Mouse (Mus musculus) liver, embryonic 15.5 days (tissue): ENCODE measurements at regions not wholly inside any gene's neighbourhood (a gene's known extent, or its start where the extent isn't known, plus 50 kb on each side); places are given as distances from the start of the nearest gene placed in this dataset.

ENCODE experiments used
- ATAC-seq: fragments of 200-750 bp; cut with Nextera tagmentation; 2 replicates; pipeline ENCODE4 v1.8.0; 2017; ENCODE audit warnings: moderate number of reproducible peaks, mild to moderate bottlenecking, moderate library complexity; ENCODE audit not compliant: insufficient read depth
- H3K27ac ChIP-seq: fragments of 300-500 bp; sonication (generic); replicated peaks from 2 replicates; pipeline ENCODE4 v1.5.1; 2015; ENCODE audit warnings: mild to moderate bottlenecking, inconsistent platforms
- H3K27me3 ChIP-seq: fragments of 300-500 bp; sonication (generic); 2 replicates; pipeline ENCODE4 v1.6.1; 2015; ENCODE audit warnings: mild to moderate bottlenecking, inconsistent platforms
- H3K36me3 ChIP-seq: fragments of 300-500 bp; sonication (generic); replicated peaks from 2 replicates; pipeline ENCODE4 v1.6.1; 2015; ENCODE audit warnings: moderate library complexity, mild to moderate bottlenecking, inconsistent platforms
- H3K4me1 ChIP-seq: fragments of 300-500 bp; sonication (generic); replicated peaks from 2 replicates; pipeline ENCODE4 v1.6.1; 2015; ENCODE audit warnings: inconsistent platforms
- H3K4me2 ChIP-seq: fragments of 300-500 bp; sonication (generic); 2 replicates; pipeline ENCODE4 v1.6.1; 2015; ENCODE audit warnings: moderate library complexity, mild to moderate bottlenecking, inconsistent platforms
- H3K4me3 ChIP-seq: fragments of 300-500 bp; sonication (generic); replicated peaks from 2 replicates; pipeline ENCODE4 v1.5.1; 2015; ENCODE audit warnings: mild to moderate bottlenecking, inconsistent platforms
- H3K9ac ChIP-seq: fragments of 300-500 bp; sonication (generic); 2 replicates; pipeline ENCODE4 v1.6.1; 2015; ENCODE audit warnings: moderate library complexity, mild to moderate bottlenecking, inconsistent platforms
- H3K9me3 ChIP-seq: fragments of 300-500 bp; sonication (generic); replicated peaks from 2 replicates; pipeline ENCODE4 v1.6.1; 2016; ENCODE audit warnings: inconsistent platforms
- WGBS: fragments of 180-500 bp; shearing (Covaris S2); methylation state at CpG from one replicate; pipeline ENCODE4 v1.1.7; 2015; ENCODE audit warnings: mixed read lengths; ENCODE audit not compliant: insufficient replicate concordance; 5-methylcytosine and 5-hydroxymethylcytosine counted together

- Histone ChIP-seq H3K36me3 (no peaks in the 10 kb centered on the region), H3K9ac (no peak overlapping the region), H3K27ac (no peak overlapping the region), H3K27me3 (no peaks in the 10 kb centered on the region), H3K9me3 (no peaks in the 10 kb centered on the region), H3K4me1 (no peaks in the 10 kb centered on the region), H3K4me2 (no peak overlapping the region), H3K4me3 (no peak overlapping the region)
- WGBS, result 52% methylated on average over 11 of the region's 11 CpGs
- ATAC-seq, result no peak
Measured at GRCm38 (mm10) chr14:62042305-62043116, 249.9 kb upstream of the Rnaseh2b start.

- Histone ChIP-seq H3K36me3 (no peaks in the 10 kb centered on the region), H3K9me3 (no peaks in the 10 kb centered on the region), H3K4me2 (no peak overlapping the region), H3K27ac (no peak overlapping the region), H3K9ac (no peak overlapping the region), H3K27me3 (no peaks in the 10 kb centered on the region), H3K4me3 (no peak overlapping the region), H3K4me1 (no peaks in the 10 kb centered on the region)
- no peak for ATAC-seq
- 74% methylated on average over 4 of the region's 4 CpGs for WGBS
Measured at GRCm38 (mm10) chr14:62043117-62043422, 249.3 kb upstream of the Rnaseh2b start.

GRCm38 (mm10) chr14:62050941-62051340 is 241.4 kb upstream of the Rnaseh2b start:
- no peaks in the 10 kb centered on the region for H3K9me3 ChIP-seq
- no peak overlapping the region for H3K27ac ChIP-seq
- WGBS, result 59% methylated on average over 6 of the region's 6 CpGs
- H3K4me1 ChIP-seq, result no peaks in the 10 kb centered on the region
- H3K27me3 ChIP-seq, result no peaks in the 10 kb centered on the region
- no peak overlapping the region for H3K9ac ChIP-seq
- H3K4me2 ChIP-seq, result no peak overlapping the region
- no peak for ATAC-seq
- H3K36me3 ChIP-seq, result no peaks in the 10 kb centered on the region
- H3K4me3 ChIP-seq, result no peak overlapping the region

GRCm38 (mm10) chr14:62051923-62052322 is 240.5 kb upstream of the Rnaseh2b start:
- Histone ChIP-seq H3K36me3 (no peaks in the 10 kb centered on the region), H3K9ac (no peak overlapping the region), H3K4me2 (no peak overlapping the region), H3K4me3 (no peak overlapping the region), H3K9me3 (no peaks in the 10 kb centered on the region), H3K27ac (no peak overlapping the region), H3K27me3 (no peaks in the 10 kb centered on the region), H3K4me1 (no peaks in the 10 kb centered on the region)
- 28% methylated on average over 1 of the region's 1 CpGs for WGBS
- no peak for ATAC-seq

- Histone ChIP-seq H3K9me3 (no peaks in the 10 kb centered on the region), H3K4me1 (no peaks in the 10 kb centered on the region), H3K27me3 (no peaks in the 10 kb centered on the region), H3K4me2 (no peak overlapping the region), H3K9ac (no peak overlapping the region), H3K4me3 (no peak overlapping the region), H3K36me3 (no peaks in the 10 kb centered on the region), H3K27ac (no peak overlapping the region)
- no peak for ATAC-seq
- WGBS, result 69% methylated on average over 6 of the region's 6 CpGs
Measured at GRCm38 (mm10) chr14:62053004-62053403, 239.4 kb upstream of the Rnaseh2b start.

- Histone ChIP-seq H3K27me3 (no peaks in the 10 kb centered on the region), H3K4me1 (no peaks in the 10 kb centered on the region), H3K9ac (no peak overlapping the region), H3K4me2 (no peak overlapping the region), H3K9me3 (no peaks in the 10 kb centered on the region), H3K27ac (no peak overlapping the region), H3K36me3 (no peaks in the 10 kb centered on the region), H3K4me3 (no peak overlapping the region)
- ATAC-seq, result no peak
- 65% methylated on average over 4 of the region's 4 CpGs for WGBS
Measured at GRCm38 (mm10) chr14:62057096-62057495, 235.3 kb upstream of the Rnaseh2b start.

GRCm38 (mm10) chr14:62058100-62058499 is 234.3 kb upstream of the Rnaseh2b start:
- Histone ChIP-seq H3K4me2 (no peak overlapping the region), H3K27ac (no peak overlapping the region), H3K36me3 (no peaks in the 10 kb centered on the region), H3K9me3 (no peaks in the 10 kb centered on the region), H3K4me1 (no peaks in the 10 kb centered on the region), H3K9ac (no peak overlapping the region), H3K4me3 (no peak overlapping the region), H3K27me3 (no peaks in the 10 kb centered on the region)
- ATAC-seq, result no peak
- WGBS, result 68% methylated on average over 1 of the region's 1 CpGs

- H3K4me1 ChIP-seq, result no peaks in the 10 kb centered on the region
- no peak for ATAC-seq
- no peaks in the 10 kb centered on the region for H3K9me3 ChIP-seq
- H3K27ac ChIP-seq, result no peak overlapping the region
- H3K4me2 ChIP-seq, result no peak overlapping the region
- 68% methylated on average over 6 of the region's 6 CpGs for WGBS
- no peaks in the 10 kb centered on the region for H3K27me3 ChIP-seq
- no peaks in the 10 kb centered on the region for H3K36me3 ChIP-seq
- H3K9ac ChIP-seq, result no peak overlapping the region
- no peak overlapping the region for H3K4me3 ChIP-seq
Measured at GRCm38 (mm10) chr14:62071140-62071539, 221.2 kb upstream of the Rnaseh2b start.

GRCm38 (mm10) chr14:62084047-62084446 is 208.3 kb upstream of the Rnaseh2b start:
- no peak overlapping the region for H3K9ac ChIP-seq
- no peaks in the 10 kb centered on the region for H3K36me3 ChIP-seq
- ATAC-seq, result no peak
- no peak overlapping the region for H3K4me3 ChIP-seq
- no peaks in the 10 kb centered on the region for H3K9me3 ChIP-seq
- H3K4me1 ChIP-seq, result no peaks in the 10 kb centered on the region
- H3K4me2 ChIP-seq, result no peak overlapping the region
- no peaks in the 10 kb centered on the region for H3K27me3 ChIP-seq
- 33% methylated on average over 2 of the region's 2 CpGs for WGBS
- H3K27ac ChIP-seq, result no peak overlapping the region

GRCm38 (mm10) chr14:62088174-62088573 is 204.2 kb upstream of the Rnaseh2b start:
- Histone ChIP-seq H3K4me1 (no peaks in the 10 kb centered on the region), H3K36me3 (no peaks in the 10 kb centered on the region)
- WGBS, result 70% methylated on average over 3 of the region's 3 CpGs

GRCm38 (mm10) chr14:62117532-62117931 is 174.9 kb upstream of the Rnaseh2b start:
- 70% methylated on average over 3 of the region's 3 CpGs for WGBS
- ATAC-seq, result no peak
- no peaks in the 10 kb centered on the region for H3K27me3 ChIP-seq

More at GRCm38 (mm10) chr14:62088174-62088573, 204.2 kb upstream of the Rnaseh2b start:
- H3K4me3 ChIP-seq, result no peak overlapping the region
- H3K27me3 ChIP-seq, result no peaks in the 10 kb centered on the region
- no peak overlapping the region for H3K4me2 ChIP-seq
- no peak overlapping the region for H3K9ac ChIP-seq
- H3K27ac ChIP-seq, result no peak overlapping the region
- no peaks in the 10 kb centered on the region for H3K9me3 ChIP-seq
- no peak for ATAC-seq

GRCm38 (mm10) chr14:62118542-62118953 is 173.8 kb upstream of the Rnaseh2b start:
- H3K4me1 ChIP-seq, result no peaks in the 10 kb centered on the region
- ATAC-seq, result no peak
- H3K4me2 ChIP-seq, result no peak overlapping the region
- H3K27me3 ChIP-seq, result no peaks in the 10 kb centered on the region
- H3K36me3 ChIP-seq, result no peaks in the 10 kb centered on the region
- H3K4me3 ChIP-seq, result no peak overlapping the region
- no peaks in the 10 kb centered on the region for H3K9me3 ChIP-seq
- no peak overlapping the region for H3K27ac ChIP-seq
- H3K9ac ChIP-seq, result no peak overlapping the region
- WGBS, result 9% methylated on average over 2 of the region's 2 CpGs

More at GRCm38 (mm10) chr14:62117532-62117931, 174.9 kb upstream of the Rnaseh2b start:
- no peaks in the 10 kb centered on the region for H3K4me1 ChIP-seq
- H3K27ac ChIP-seq, result no peak overlapping the region
- no peaks in the 10 kb centered on the region for H3K36me3 ChIP-seq
- no peak overlapping the region for H3K9ac ChIP-seq
- no peak overlapping the region for H3K4me3 ChIP-seq
- no peak overlapping the region for H3K4me2 ChIP-seq
- H3K9me3 ChIP-seq, result no peaks in the 10 kb centered on the region
